Mouse (Mus musculus) adrenal gland, adult 10 weeks (tissue): ENCODE measurements around the gene Crebrf. TPM values are rescaled to one million over a fixed set of nuclear protein-coding genes. Genes with fewer than 3 reads are reported as not detected.

Experiments used
- polyA plus RNA-seq: library from polyadenylated mRNA; stranded (reverse); fragments of 350-450 nt; fragmentation: Illumina TruSeq; extraction: RNeasy Lipid Tissue Mini Kit (QIAGEN cat#74804); gene quantifications from one replicate; pipeline ENCODE4 v1.2.3, GENCODE M21; 2014; ENCODE audit warnings: low read depth, low replicate concordance

Crebrf gene
- 79.0 TPM for polyA plus RNA-seq

GRCm38 (mm10) chr17:26715271-26715758 lies at the start of gene Crebrf:
Gene Crebrf (plus strand): TSS chr17:26715650.

DNA sequence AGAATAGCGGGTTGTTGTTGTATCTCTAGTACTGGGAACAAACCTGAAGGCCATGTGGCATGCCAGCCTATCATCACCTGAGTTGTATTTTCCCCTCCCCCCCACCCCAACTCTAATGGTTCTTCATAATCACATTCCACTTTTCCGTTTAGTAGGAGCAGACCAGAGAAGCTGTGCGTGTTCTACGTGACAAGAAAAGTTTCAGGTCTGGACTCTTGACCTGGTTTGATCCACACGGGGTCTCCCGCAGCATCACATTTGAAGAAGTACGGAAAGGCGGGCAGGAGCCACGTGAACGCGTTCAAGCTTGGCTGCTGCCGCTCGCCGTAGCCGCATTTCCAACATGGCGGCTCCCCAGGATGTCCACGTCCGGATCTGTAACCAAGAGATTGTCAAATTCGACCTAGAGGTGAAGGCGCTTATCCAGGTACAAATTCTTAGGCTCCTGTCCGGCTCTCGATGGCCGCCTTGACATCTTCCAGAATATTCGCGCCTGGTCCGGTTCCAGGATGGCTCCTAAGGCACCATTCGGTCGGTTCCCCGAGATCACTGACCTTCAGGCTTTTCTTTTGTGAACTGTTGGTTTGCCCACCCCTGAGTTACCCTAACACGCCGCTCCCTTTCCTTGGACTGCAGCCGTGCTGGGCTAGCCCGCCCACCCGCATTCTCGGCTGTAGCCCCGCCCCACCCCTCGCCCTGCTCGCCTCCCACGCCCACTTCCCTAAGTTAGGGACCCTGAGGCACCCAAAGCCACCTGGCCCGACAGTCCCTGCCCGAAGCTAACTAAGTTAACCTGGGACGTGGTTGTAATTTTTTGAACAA lies 65.5 kb downstream of the Crebrf start, which contains the start of gene Bnip1:
TSS of gene Bnip1 (plus strand) at position 317 of the 822 bp plus-strand sequence.

Other genes starting within 250 kb of the Crebrf start
- gene Ergic1, start 154.2 kb upstream of the Crebrf start, polyA plus RNA-seq = 65.3 TPM
- gene Dusp1, start 153.5 kb upstream of the Crebrf start, polyA plus RNA-seq = 48.2 TPM
- 91.7 TPM for gene Atp6v0e, start 52.4 kb upstream of the Crebrf start, polyA plus RNA-seq
- 10.3 TPM for gene Bnip1, start 65.4 kb downstream of the Crebrf start, polyA plus RNA-seq
- gene Nkx2-5, start 129.4 kb downstream of the Crebrf start, polyA plus RNA-seq = not detected
- gene Kifc5b, start 201.4 kb downstream of the Crebrf start, polyA plus RNA-seq = not detected
- 3.4 TPM for gene Phf1, start 217.4 kb downstream of the Crebrf start, polyA plus RNA-seq
- gene Cuta, start 223.9 kb downstream of the Crebrf start, polyA plus RNA-seq = 17.7 TPM
- gene Syngap1, start 225.6 kb downstream of the Crebrf start, polyA plus RNA-seq = 0.93 TPM